Mouse (Mus musculus): ENCODE measurements at regions not wholly inside any gene's neighbourhood (a gene's known extent, or its start where the extent isn't known, plus 50 kb on each side); places are given as distances from the start of the nearest gene placed in this dataset.

DNA sequence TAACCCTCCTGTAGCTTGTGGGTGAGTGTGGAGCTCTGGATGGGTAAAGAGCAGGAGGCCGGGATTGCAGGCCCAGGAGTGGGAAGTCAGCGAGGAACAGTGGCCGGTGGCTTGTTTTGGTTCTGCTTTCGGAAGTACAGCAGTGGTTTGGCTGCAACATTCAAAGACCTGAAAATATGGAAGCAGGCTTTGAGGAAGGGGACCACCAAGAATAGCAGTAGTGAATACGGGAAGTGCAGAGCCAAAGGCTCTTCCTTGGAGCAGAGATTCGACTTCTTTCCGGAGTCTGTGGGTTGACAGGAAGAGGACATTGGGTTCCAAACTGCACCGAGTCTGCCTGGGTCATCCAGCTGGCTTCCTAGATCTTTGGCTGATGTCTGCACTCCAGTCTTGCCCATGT is 209.1 kb upstream of the Klf4 start:
- 87% methylated on average over 8 of the region's 8 CpGs for WGBS
- H3K9ac ChIP-seq (ENCODE audit: low read depth, low read length) = no peak overlapping the region
- no peak overlapping the region for H3K4me2 ChIP-seq (replicated peaks; ENCODE audit: low read depth)
- no peak overlapping the region for H3K4me3 ChIP-seq (ENCODE audit: low read depth, low read length)
- H3K9me3 ChIP-seq (ENCODE audit: control insufficient read depth) = no peaks in the 10 kb centered on the region
- H3K27me3 ChIP-seq (replicated peaks; ENCODE audit: control insufficient read depth, insufficient read depth, low read length) = no peaks in the 10 kb centered on the region
- H3K36me3 ChIP-seq (ENCODE audit: control insufficient read depth, insufficient read depth) = no peaks in the 10 kb centered on the region
- H3K27ac ChIP-seq (ENCODE audit: low read depth, low read length) = no peak overlapping the region
- no peaks in the 10 kb centered on the region for H3K4me1 ChIP-seq (replicated peaks; ENCODE audit: control insufficient read depth, insufficient read depth, low read length)
- TF ChIP-seq CTCF (IDR thresholded peaks at IDR 0.05; ENCODE audit: low read depth) = no peak
- ATAC-seq = no peak

DNA sequence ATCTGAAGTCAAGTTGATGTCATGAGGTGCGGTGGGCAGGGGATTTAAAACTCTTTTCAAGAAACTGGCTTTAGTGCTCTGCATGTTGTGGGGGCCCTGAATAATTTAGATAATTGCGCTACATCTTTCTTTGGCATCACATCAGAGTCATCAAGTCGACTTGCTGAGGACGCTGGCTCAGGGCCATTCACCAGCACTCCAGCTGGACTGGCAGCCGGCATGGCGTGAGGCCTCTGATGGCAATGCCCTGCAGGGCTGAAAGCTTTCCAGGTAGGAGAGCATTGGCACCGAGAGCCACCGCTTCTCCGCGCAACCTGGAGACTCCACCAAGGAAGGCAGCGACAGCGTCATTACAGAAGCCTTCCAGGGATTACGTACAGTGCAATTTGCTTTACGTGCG is 207.8 kb upstream of the Klf4 start:
- H3K27ac ChIP-seq (ENCODE audit: low read depth, low read length) = no peak overlapping the region
- no peak for TF ChIP-seq CTCF (IDR thresholded peaks at IDR 0.05; ENCODE audit: low read depth)
- H3K36me3 ChIP-seq (ENCODE audit: control insufficient read depth, insufficient read depth) = no peaks in the 10 kb centered on the region
- 88% methylated on average over 15 of the region's 15 CpGs for whole genome bisulfite sequencing
- H3K9me3 ChIP-seq (ENCODE audit: control insufficient read depth) = no peaks in the 10 kb centered on the region
- no peak overlapping the region for H3K4me2 ChIP-seq (replicated peaks; ENCODE audit: low read depth)
- H3K9ac ChIP-seq (ENCODE audit: low read depth, low read length) = no peak overlapping the region
- ATAC-seq = no peak
- no peak overlapping the region for H3K4me3 ChIP-seq (ENCODE audit: low read depth, low read length)
- no peaks in the 10 kb centered on the region for H3K27me3 ChIP-seq (replicated peaks; ENCODE audit: control insufficient read depth, insufficient read depth, low read length)
- no peaks in the 10 kb centered on the region for H3K4me1 ChIP-seq (replicated peaks; ENCODE audit: control insufficient read depth, insufficient read depth, low read length)

DNA sequence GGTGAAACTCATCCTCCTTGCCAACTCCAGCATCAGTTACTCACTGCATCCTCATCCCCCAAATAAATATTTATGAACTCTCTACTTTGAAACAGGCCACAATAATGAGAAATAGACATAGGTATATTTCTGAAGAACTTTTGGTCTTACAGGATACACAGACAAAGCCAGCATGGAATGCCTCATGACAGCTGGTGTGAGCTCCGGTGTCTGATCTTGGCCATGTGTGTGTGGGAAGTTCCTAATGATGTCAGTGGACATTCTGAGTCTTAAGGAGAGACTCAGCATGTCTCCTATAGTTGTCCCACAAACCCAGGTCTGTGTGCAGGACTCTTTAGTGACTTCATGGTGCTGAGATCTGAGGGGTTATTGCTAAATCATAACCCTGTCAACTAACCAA is 206.4 kb upstream of the Klf4 start:
- Histone ChIP-seq H3K27ac (ENCODE audit: low read depth, low read length) (no peak overlapping the region), H3K4me3 (ENCODE audit: low read depth, low read length) (no peak overlapping the region), H3K36me3 (ENCODE audit: control insufficient read depth, insufficient read depth) (no peaks in the 10 kb centered on the region), H3K9me3 (ENCODE audit: control insufficient read depth) (no peaks in the 10 kb centered on the region), H3K4me1 (replicated peaks; ENCODE audit: control insufficient read depth, insufficient read depth, low read length) (no peaks in the 10 kb centered on the region), H3K9ac (ENCODE audit: low read depth, low read length) (no peak overlapping the region), H3K27me3 (replicated peaks; ENCODE audit: control insufficient read depth, insufficient read depth, low read length) (no peaks in the 10 kb centered on the region), H3K4me2 (replicated peaks; ENCODE audit: low read depth) (no peak overlapping the region)
- no peak for ATAC-seq
- 90% methylated on average over 1 of the region's 1 CpGs for WGBS
- TF ChIP-seq CTCF (IDR thresholded peaks at IDR 0.05; ENCODE audit: low read depth) = no peak

DNA sequence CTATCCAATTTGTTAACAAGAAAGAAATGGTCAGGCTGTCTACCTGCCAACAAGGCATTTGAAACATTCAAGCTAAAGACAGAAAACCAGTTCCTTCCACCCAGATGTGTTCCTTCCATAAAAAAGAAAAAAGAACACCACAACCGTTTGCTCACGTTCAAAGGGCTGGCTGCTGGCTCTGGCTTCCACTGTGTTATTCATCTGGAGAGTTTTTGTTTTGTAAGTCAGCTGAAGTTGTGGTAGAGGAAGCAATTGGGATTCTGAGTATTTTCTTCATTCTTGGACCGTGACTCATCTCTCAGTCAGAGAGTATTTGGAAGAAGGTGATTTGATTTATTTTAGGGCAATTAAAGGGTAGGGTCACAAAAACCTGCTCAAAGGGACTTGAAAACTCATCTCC is 203.2 kb upstream of the Klf4 start:
- no peak for TF ChIP-seq CTCF (IDR thresholded peaks at IDR 0.05; ENCODE audit: low read depth)
- no peaks in the 10 kb centered on the region for H3K36me3 ChIP-seq (ENCODE audit: control insufficient read depth, insufficient read depth)
- no peak for ATAC-seq
- WGBS = 55% methylated on average over 3 of the region's 3 CpGs
- H3K4me3 ChIP-seq (ENCODE audit: low read depth, low read length) = no peak overlapping the region
- H3K27ac ChIP-seq (ENCODE audit: low read depth, low read length) = no peak overlapping the region
- H3K4me2 ChIP-seq (replicated peaks; ENCODE audit: low read depth) = no peak overlapping the region
- no peaks in the 10 kb centered on the region for H3K4me1 ChIP-seq (replicated peaks; ENCODE audit: control insufficient read depth, insufficient read depth, low read length)
- H3K27me3 ChIP-seq (replicated peaks; ENCODE audit: control insufficient read depth, insufficient read depth, low read length) = no peaks in the 10 kb centered on the region
- H3K9me3 ChIP-seq (ENCODE audit: control insufficient read depth) = no peaks in the 10 kb centered on the region
- no peak overlapping the region for H3K9ac ChIP-seq (ENCODE audit: low read depth, low read length)

DNA sequence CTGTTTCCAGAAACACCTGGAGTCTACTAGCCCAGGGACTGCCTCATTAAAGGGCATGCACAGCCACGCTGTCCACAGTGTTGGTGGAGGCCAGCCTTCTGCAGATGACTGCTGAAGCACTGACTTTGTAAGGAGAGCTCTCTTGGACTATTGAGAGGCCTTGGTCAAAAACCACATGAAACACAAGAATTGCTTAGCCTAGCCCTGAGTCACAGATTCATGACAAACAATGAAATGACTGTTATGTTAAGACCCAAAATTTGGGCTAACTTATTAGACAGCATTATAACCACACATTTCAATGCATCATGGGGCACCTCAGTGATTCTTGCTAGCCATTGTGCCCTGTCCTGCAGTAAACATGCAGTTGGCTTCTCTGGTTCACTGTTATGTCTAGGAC is 202.1 kb upstream of the Klf4 start:
- Histone ChIP-seq H3K27me3 (replicated peaks; ENCODE audit: control insufficient read depth, insufficient read depth, low read length) (no peaks in the 10 kb centered on the region), H3K4me1 (replicated peaks; ENCODE audit: control insufficient read depth, insufficient read depth, low read length) (no peaks in the 10 kb centered on the region), H3K9me3 (ENCODE audit: control insufficient read depth) (no peaks in the 10 kb centered on the region), H3K9ac (ENCODE audit: low read depth, low read length) (no peak overlapping the region), H3K4me2 (replicated peaks; ENCODE audit: low read depth) (no peak overlapping the region), H3K27ac (ENCODE audit: low read depth, low read length) (no peak overlapping the region), H3K4me3 (ENCODE audit: low read depth, low read length) (no peak overlapping the region), H3K36me3 (ENCODE audit: control insufficient read depth, insufficient read depth) (no peaks in the 10 kb centered on the region)
- no peak for TF ChIP-seq CTCF (IDR thresholded peaks at IDR 0.05; ENCODE audit: low read depth)
- ATAC-seq = no peak
- WGBS = 89% methylated on average over 1 of the region's 1 CpGs

DNA sequence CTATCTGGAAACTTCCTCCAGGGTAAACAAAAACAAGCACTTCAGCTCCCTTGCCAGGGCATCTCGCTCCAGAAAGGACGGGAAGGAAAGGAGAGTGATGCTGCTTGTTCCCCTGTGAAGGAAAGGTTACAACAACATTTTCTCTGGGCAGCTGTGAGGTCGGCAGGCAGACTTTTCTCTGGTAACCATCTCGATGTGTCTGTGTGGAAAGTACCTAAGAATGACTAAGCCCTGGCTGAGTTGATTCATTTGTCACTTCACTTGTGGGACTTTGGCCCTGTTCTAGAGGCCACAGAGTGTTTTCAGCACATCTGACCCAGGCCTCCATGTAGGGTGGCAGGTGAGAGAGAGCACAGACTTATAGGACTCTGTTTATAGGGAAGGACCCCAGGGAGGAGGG is 201.0 kb upstream of the Klf4 start:
- peak; percentile 81 for ATAC-seq
- no peak overlapping the region for H3K4me3 ChIP-seq (ENCODE audit: low read depth, low read length)
- H3K4me1 ChIP-seq (replicated peaks; ENCODE audit: control insufficient read depth, insufficient read depth, low read length) = no peaks in the 10 kb centered on the region
- no peak for TF ChIP-seq CTCF (IDR thresholded peaks at IDR 0.05; ENCODE audit: low read depth)
- H3K4me2 ChIP-seq (replicated peaks; ENCODE audit: low read depth) = no peak overlapping the region
- no peaks in the 10 kb centered on the region for H3K9me3 ChIP-seq (ENCODE audit: control insufficient read depth)
- no peak overlapping the region for H3K9ac ChIP-seq (ENCODE audit: low read depth, low read length)
- peak overlapping the region; percentile 6; the same call in 1 of the 2 replicates for H3K27ac ChIP-seq (ENCODE audit: low read depth, low read length)
- 44% methylated on average over 4 of the region's 4 CpGs for WGBS
- H3K36me3 ChIP-seq (ENCODE audit: control insufficient read depth, insufficient read depth) = no peaks in the 10 kb centered on the region
- H3K27me3 ChIP-seq (replicated peaks; ENCODE audit: control insufficient read depth, insufficient read depth, low read length) = no peaks in the 10 kb centered on the region

DNA sequence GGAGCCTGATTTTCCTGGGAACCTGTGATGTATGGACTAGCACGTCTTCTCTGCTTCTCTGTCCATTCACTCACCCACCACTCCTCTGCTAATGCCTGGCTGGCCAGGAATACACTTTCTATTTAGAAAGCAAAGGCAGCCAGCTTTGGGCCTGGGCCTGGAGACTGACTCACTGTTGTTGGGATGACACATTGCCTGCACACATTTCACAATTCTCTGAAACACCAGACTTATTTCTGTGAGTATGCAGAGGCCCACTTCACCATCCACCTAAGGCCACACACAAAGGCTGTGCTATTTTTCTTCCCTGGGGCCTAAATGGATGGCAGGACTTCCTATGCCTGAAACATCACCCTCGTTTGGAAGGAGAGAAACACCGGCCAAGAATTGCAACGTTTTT is 199.7 kb upstream of the Klf4 start:
- Histone ChIP-seq H3K9me3 (ENCODE audit: control insufficient read depth) (no peaks in the 10 kb centered on the region), H3K9ac (ENCODE audit: low read depth, low read length) (no peak overlapping the region), H3K36me3 (ENCODE audit: control insufficient read depth, insufficient read depth) (no peaks in the 10 kb centered on the region), H3K27ac (ENCODE audit: low read depth, low read length) (no peak overlapping the region), H3K27me3 (replicated peaks; ENCODE audit: control insufficient read depth, insufficient read depth, low read length) (no peaks in the 10 kb centered on the region), H3K4me2 (replicated peaks; ENCODE audit: low read depth) (no peak overlapping the region), H3K4me3 (ENCODE audit: low read depth, low read length) (no peak overlapping the region), H3K4me1 (replicated peaks; ENCODE audit: control insufficient read depth, insufficient read depth, low read length) (no peaks in the 10 kb centered on the region)
- ATAC-seq = no peak
- TF ChIP-seq CTCF (IDR thresholded peaks at IDR 0.05; ENCODE audit: low read depth) = no peak
- WGBS = 55% methylated on average over 4 of the region's 4 CpGs

Measured in intestine, postnatal 0 days (tissue).